Mouse (Mus musculus) v-Abl transformed pro-B cells (cell line): ENCODE results near the gene 4930595D18Rik.

Experiments
- in situ Hi-C, 2 experiments: fragments of 400-800 bp; cut with MboI; formaldehyde crosslinking; loops; one replicate each; pipeline ENCODE4 v1.15.1; 2025; ENCODE audit not compliant: unreplicated experiment in 2 of 2

Gene 4930595D18Rik

DNA sequence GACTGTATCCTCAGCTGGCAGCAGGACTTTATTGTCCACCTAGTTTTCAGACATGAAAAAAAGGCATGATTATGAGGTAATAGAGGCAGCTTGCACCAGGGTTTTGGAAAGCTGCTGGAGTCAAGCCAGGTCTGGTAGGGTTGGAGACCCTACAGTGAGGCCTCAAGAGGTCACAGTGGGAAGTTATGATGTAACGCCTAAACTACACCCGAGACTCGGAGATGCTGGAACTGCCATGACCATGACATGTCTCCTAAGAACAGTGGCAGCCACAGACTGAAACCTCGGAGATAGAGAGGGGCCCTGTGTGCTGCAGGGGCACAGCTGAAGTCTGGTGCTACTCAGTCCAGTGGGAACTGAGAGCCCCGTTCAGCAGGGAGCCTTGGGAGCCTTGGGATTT is at the start of gene 4930595D18Rik:
Gene 4930595D18Rik (minus strand): TSS at position 16 of the 400 bp plus-strand sequence.
- in situ Hi-C loops, result no loop called here

DNA sequence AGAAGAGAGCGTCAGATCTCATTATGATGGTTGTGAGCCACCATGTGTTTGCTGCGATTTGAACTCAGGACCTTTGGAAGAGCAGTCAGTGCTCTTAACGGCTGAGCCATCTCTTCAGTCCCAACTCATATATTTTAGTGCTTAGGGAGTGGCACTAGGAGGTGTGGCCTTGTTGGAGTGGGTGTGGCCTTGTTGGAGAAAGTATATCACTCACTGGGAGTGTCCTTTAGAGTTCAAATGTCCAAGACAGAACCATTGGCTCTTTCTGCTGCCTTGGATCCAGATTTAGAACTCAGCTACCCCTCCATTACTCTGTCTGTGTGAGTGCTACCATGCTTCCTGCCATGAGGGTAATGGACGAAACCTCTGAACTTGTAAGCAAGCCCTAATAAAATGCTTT is 49.5 kb upstream of the 4930595D18Rik start:
- in situ Hi-C loops, result no loop called here

DNA sequence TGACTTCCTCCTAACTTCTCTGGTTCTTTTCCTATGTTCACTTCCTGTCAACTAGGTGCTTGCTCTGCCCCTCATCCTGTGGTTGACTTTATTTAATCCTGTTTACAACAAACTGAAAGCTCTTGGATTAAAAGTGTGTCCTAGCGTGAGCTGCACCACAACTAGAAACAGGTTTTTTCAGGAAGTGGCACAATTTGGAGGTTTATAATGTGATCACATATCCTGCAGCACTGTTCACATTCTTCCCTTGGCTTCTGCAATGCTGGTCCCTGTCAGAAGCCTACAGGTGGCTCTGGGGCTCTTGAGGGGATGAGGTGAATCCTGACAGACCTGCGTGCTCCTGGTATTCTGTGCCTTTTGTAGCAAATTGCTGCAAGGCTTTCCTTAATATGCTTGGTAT is 46.5 kb upstream of the 4930595D18Rik start:
- in situ Hi-C loops, result no loop called here

DNA sequence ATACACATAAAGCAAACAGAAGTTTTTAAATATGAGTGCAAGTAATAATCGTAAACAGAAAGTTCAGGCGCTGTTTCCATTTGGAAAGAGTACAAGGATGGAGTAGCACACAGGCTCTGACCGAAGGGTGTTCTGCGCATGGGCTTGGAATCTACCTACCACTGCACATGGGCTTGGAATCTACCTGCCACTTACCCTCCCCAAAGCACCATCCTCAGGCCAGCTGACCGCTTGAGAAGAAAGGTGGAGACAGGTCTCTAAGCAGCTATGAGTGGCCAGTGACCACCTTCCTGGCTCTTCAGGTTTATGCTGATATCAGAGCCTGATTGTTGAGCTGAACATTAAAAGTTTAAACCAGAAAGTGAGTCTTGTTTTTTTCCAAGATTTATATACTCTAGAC is 44.2 kb upstream of the 4930595D18Rik start:
- in situ Hi-C loops, result no loop called here

GRCm38 (mm10) chr12:111227410-111227809 is 43.1 kb upstream of the 4930595D18Rik start:
- in situ Hi-C loops, result no loop called here

GRCm38 (mm10) chr12:111225197-111225780 is 41.0 kb upstream of the 4930595D18Rik start:
- in situ Hi-C loops, result no loop called here

- in situ Hi-C loops, result no loop called here
Measured at GRCm38 (mm10) chr12:111218867-111219266, 34.6 kb upstream of the 4930595D18Rik start.

DNA sequence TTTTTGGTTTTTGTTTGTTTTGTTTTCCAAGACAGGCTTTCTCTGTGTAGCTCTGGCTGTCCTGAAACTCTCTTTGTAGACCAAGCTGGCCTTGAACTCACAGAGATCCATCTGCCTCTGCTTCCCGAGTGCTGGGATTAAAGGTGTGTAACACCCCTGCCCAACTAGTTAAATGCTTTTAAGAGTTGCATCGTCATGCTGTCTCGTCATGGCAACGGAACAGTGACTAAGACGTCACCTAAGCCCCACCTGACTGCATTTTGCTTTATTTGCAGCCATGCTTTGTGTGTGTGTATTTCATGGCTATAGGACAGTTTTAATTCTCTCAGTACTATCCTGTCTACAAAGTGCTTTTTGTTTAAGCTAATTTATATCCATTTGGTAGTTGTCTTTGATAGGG is 27.4 kb upstream of the 4930595D18Rik start:
- in situ Hi-C loops, result no loop called here

- in situ Hi-C loops, result no loop called here
Measured at GRCm38 (mm10) chr12:111207641-111208040, 23.4 kb upstream of the 4930595D18Rik start.

- in situ Hi-C loops, result no loop called here
Measured at GRCm38 (mm10) chr12:111203945-111204344, 19.7 kb upstream of the 4930595D18Rik start.

GRCm38 (mm10) chr12:111203076-111203475 is 18.8 kb upstream of the 4930595D18Rik start:
- in situ Hi-C loops, result no loop called here

- in situ Hi-C loops, result no loop called here
Measured at GRCm38 (mm10) chr12:111196548-111196947, 12.3 kb upstream of the 4930595D18Rik start.

- in situ Hi-C loops, result no loop called here
Measured at GRCm38 (mm10) chr12:111193331-111193730, 9.0 kb upstream of the 4930595D18Rik start.

- in situ Hi-C loops, result no loop called here
Measured at GRCm38 (mm10) chr12:111192777-111193176, 8.5 kb upstream of the 4930595D18Rik start.

GRCm38 (mm10) chr12:111190891-111191290 is 6.6 kb upstream of the 4930595D18Rik start:
- in situ Hi-C loops, result no loop called here

- in situ Hi-C loops, result no loop called here
Measured at GRCm38 (mm10) chr12:111190355-111190754, 6.1 kb upstream of the 4930595D18Rik start.

DNA sequence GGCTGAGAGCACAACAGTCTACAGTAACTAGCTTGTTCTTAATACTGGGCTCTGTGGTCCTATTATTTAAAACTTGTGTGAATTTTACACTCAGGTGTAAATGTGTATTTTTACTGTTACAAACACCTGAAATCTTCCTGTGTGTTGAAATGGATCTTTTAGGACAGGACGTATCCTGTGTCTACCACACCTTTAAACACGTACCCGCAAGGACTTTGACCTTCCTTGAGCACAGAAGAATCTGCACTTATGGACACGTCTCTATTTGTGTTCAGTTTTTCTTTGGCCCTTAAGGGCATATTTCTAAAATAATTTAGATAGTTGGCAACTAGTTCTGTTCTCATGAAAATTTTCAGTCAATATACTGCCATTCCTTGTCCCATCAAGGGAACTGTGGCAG is 4.0 kb upstream of the 4930595D18Rik start:
- in situ Hi-C loops, result no loop called here

- in situ Hi-C loops, result no loop called here
Measured at GRCm38 (mm10) chr12:111186986-111187385, 2.7 kb upstream of the 4930595D18Rik start.

GRCm38 (mm10) chr12:111182378-111182777 is 1.9 kb downstream of the 4930595D18Rik start:
- in situ Hi-C loops, result no loop called here

DNA sequence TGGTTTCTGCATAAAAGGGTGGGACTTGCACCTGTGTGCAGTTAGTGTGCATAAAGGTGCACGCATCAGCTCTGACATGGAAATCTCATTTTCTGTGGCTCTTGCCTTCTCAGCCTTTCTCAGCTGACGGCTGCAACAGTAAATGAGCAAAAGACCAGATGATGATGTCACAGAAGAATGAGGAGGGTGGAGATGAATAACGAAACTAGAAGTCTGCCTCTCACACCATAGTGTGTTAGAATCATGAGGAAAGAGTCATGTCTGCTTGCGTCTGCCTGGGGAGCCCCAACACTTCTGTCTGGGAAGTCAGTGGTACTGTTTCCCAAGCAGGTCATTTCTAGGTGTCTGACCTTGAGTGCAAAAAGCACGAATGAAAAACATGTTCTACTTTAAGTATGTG is 2.4 kb downstream of the 4930595D18Rik start:
- in situ Hi-C loops, result no loop called here

GRCm38 (mm10) chr12:111178772-111179171 is 5.5 kb downstream of the 4930595D18Rik start:
- in situ Hi-C loops, result no loop called here

DNA sequence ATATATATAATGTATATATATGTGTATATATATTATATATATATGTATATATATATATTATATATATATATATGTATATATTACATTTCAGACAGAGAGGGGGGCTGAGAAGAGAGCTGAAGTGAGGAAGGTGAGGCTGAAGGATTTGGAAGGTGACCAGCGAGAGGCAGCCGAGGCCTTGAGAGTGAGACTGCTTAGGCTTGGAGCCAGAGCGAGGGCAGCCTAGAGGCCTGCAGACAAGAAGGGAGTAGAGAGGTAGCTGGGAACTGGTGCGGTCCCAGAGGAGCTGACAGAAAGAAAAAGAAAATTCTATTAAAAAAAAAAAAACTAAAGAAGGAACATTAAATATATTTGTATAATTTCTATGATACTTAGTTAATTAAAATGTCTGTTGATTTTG is 15.4 kb downstream of the 4930595D18Rik start:
- in situ Hi-C loops, result loop anchor here in 1 of 2 experiments (10.0 kb wide), 1 partner anchor 1446 kb away; no protein-coding TSS in a partner anchor
